18 mouse cellular contexts compared by ENCODE assay signal in the genomic region with DNA sequence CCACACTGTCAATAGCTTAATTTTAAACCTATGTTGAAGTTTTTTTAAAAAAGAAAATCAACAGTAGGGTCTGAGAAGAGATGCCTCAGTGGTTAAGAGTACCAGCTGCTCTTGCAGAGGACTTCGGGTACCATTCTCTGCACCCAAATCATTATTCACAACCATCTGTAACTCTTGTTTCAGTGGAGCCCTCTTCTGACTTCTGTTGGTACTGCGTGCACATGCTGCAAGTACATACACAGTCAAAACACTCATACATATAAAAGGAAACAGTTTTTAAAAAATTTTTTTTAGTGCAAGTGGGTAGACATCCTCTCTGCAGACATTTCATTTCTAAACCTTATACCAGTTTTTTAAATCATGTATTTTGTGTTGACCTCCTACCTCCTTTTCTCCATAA.
DNase-seq lines count a peak whose midpoint lies in the region; ATAC-seq and TF ChIP-seq lines count a peak whose summit lies in the region.
"Had no signal": no experiment of that assay in that cellular context is flagged by ENCODE, and none has a peak within 500 bp of the region (broad histone marks: within the 10 kb centered on the region; RNA-seq: fewer than 3 reads in every experiment).

No protein-coding gene starts in this region.

- no peak for ATAC-seq in kidney, embryonic 15.5 days (replicated peaks; ENCODE audit: low FRiP score)
- ATAC-seq in stomach, postnatal 0 days (ENCODE audit: low FRiP score, low TSS enrichment) = no peak

- peak; percentile 31 for TF ChIP-seq CTCF in stomach, postnatal 0 days (IDR thresholded peaks at IDR 0.05; ENCODE audit: low read depth)

- no peaks in the 10 kb centered on the region for H3K9me3 ChIP-seq in kidney, embryonic 15.5 days (replicated peaks)
- H3K9me3 ChIP-seq in stomach, postnatal 0 days (ENCODE audit: control insufficient read depth, low read length) = no peaks in the 10 kb centered on the region
- H3K9me3 ChIP-seq: embryonic facial prominence, embryonic 13.5 days; forebrain, embryonic 12.5 days; heart, embryonic 15.5 days; hindbrain, embryonic 15.5 days; limb, embryonic 12.5 days; lung, embryonic 15.5 days; neural tube, embryonic 13.5 days had no signal

- DNase-seq in kidney, adult 18-20 months = peak; percentile 3
- peak; percentile 16 for DNase-seq in right cerebral cortex, postnatal 4 days
- DNase-seq in right cerebral cortex, postnatal 25 days = no peak
- peak; percentile 34 for DNase-seq in R1 (ENCODE audit: low read depth, low spot score)
- DNase-seq in stomach, postnatal 0 days (ENCODE audit: low spot score) = no peak
- DNase-seq in thymus, postnatal 0 days (ENCODE audit: low spot score) = no peak
- DNase-seq: adrenal gland, postnatal 36 days; cerebellum, adult 9-10 months; gastrocnemius, postnatal 10 days; midbrain, embryonic 14.5 days had no signal

- no peak overlapping the region for H3K4me3 ChIP-seq in kidney, embryonic 15.5 days (replicated peaks)
- no peak overlapping the region for H3K4me3 ChIP-seq in stomach, postnatal 0 days (ENCODE audit: low read depth, low read length)
- H3K4me3 ChIP-seq: embryonic facial prominence, embryonic 13.5 days; forebrain, embryonic 12.5 days; heart, embryonic 15.5 days; hindbrain, embryonic 15.5 days; limb, embryonic 12.5 days; lung, embryonic 15.5 days; neural tube, embryonic 13.5 days had no signal

- H3K4me1 ChIP-seq in kidney, embryonic 15.5 days = no peaks in the 10 kb centered on the region
- H3K4me1 ChIP-seq in stomach, postnatal 0 days (replicated peaks; ENCODE audit: control insufficient read depth, insufficient read depth) = no peaks in the 10 kb centered on the region
- H3K4me1 ChIP-seq: embryonic facial prominence, embryonic 13.5 days; forebrain, embryonic 12.5 days; heart, embryonic 15.5 days; hindbrain, embryonic 15.5 days; limb, embryonic 12.5 days; lung, embryonic 15.5 days; neural tube, embryonic 13.5 days had no signal

- H3K36me3 ChIP-seq in kidney, embryonic 15.5 days = no peaks in the 10 kb centered on the region
- no peaks in the 10 kb centered on the region for H3K36me3 ChIP-seq in stomach, postnatal 0 days (ENCODE audit: control insufficient read depth, insufficient read depth, low read length)
- H3K36me3 ChIP-seq: embryonic facial prominence, embryonic 13.5 days; forebrain, embryonic 12.5 days; heart, embryonic 15.5 days; hindbrain, embryonic 15.5 days; limb, embryonic 12.5 days; lung, embryonic 15.5 days; neural tube, embryonic 13.5 days had no signal

- H3K9ac ChIP-seq in kidney, embryonic 15.5 days = no peak overlapping the region
- no peak overlapping the region for H3K9ac ChIP-seq in stomach, postnatal 0 days (ENCODE audit: low read length)
- H3K9ac ChIP-seq: embryonic facial prominence, embryonic 13.5 days; forebrain, embryonic 12.5 days; heart, embryonic 15.5 days; hindbrain, embryonic 15.5 days; limb, embryonic 12.5 days; lung, embryonic 15.5 days; neural tube, embryonic 13.5 days had no signal

- H3K27ac ChIP-seq in kidney, embryonic 15.5 days = no peak overlapping the region
- no peak overlapping the region for H3K27ac ChIP-seq in stomach, postnatal 0 days (replicated peaks)
- H3K27ac ChIP-seq: embryonic facial prominence, embryonic 13.5 days; forebrain, embryonic 12.5 days; heart, embryonic 15.5 days; hindbrain, embryonic 15.5 days; limb, embryonic 12.5 days; lung, embryonic 15.5 days; neural tube, embryonic 13.5 days had no signal

- H3K27me3 ChIP-seq in kidney, embryonic 15.5 days = no peaks in the 10 kb centered on the region
- H3K27me3 ChIP-seq in stomach, postnatal 0 days (ENCODE audit: control insufficient read depth, insufficient read depth, low read length) = no peaks in the 10 kb centered on the region
- H3K27me3 ChIP-seq: embryonic facial prominence, embryonic 13.5 days; forebrain, embryonic 12.5 days; heart, embryonic 15.5 days; hindbrain, embryonic 15.5 days; limb, embryonic 12.5 days; lung, embryonic 15.5 days; neural tube, embryonic 13.5 days had no signal

- TF ChIP-seq EP300 in stomach, postnatal 0 days (optimal IDR thresholded peaks at IDR 0.05) = no peak

- 86% methylated on average over 2 of the region's 2 CpGs for whole genome bisulfite sequencing in kidney, embryonic 15.5 days
- WGBS in stomach, postnatal 0 days = 80% methylated on average over 2 of the region's 2 CpGs

- no peak overlapping the region for H3K4me2 ChIP-seq in kidney, embryonic 15.5 days
- H3K4me2 ChIP-seq in stomach, postnatal 0 days (replicated peaks; ENCODE audit: low read depth) = no peak overlapping the region
- H3K4me2 ChIP-seq: embryonic facial prominence, embryonic 13.5 days; forebrain, embryonic 12.5 days; heart, embryonic 15.5 days; hindbrain, embryonic 15.5 days; limb, embryonic 12.5 days; lung, embryonic 15.5 days; neural tube, embryonic 13.5 days had no signal

Comparison
In these comparisons a context has a peak if more than half of its experiments do, and no peak if none do; other contexts are left out.
1. DNase-seq: peak in kidney, adult 18-20 months (single experiment), right cerebral cortex, postnatal 4 days (single experiment) and R1 (single experiment); none in right cerebral cortex, postnatal 25 days (single experiment), stomach, postnatal 0 days (single experiment) and thymus, postnatal 0 days (single experiment).